Mouse (Mus musculus): ENCODE measurements around the gene Dcaf10.

The Dcaf10 gene

GRCm38 (mm10) chr4:45419051-45419450 is 77.2 kb downstream of the Dcaf10 start:
- WGBS: 78% methylated on average over 4 of the region's 4 CpGs

- WGBS: 60% methylated on average over 3 of the region's 3 CpGs
Observed at GRCm38 (mm10) chr4:45420733-45421132, 78.8 kb downstream of the Dcaf10 start.

GRCm38 (mm10) chr4:45421519-45422260 is 79.8 kb downstream of the Dcaf10 start:
- 78% methylated on average over 11 of the region's 11 CpGs for WGBS

GRCm38 (mm10) chr4:45422640-45423039 is 80.7 kb downstream of the Dcaf10 start:
- WGBS: 96% methylated on average over 10 of the region's 10 CpGs

DNA sequence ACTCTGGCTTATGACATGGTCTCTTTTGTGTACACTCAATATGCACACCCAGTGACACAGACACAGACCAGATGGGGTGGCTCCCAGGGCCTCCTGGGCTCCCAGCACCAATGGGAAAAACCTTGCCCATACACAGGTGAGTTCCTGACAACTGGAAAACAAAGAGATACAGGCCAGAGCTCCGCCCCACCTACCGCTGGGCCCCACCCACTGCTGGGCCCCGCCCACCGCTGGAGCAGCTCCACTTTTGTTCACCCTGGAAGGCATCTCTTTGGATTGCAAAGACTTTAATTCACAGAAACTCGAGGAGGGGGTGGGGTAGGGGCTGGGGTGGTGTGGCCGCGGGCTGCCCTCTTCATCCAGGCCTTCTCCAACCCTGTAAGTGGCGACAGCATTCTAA is 81.5 kb downstream of the Dcaf10 start:
- 39% methylated on average over 8 of the region's 8 CpGs for WGBS

- WGBS: 76% methylated on average over 13 of the region's 13 CpGs
Observed at GRCm38 (mm10) chr4:45426724-45427457, 85.0 kb downstream of the Dcaf10 start.

Data from cerebral cortex, adult 2 months (tissue).